9 mouse cellular contexts compared by ENCODE assay signal in genomic region chr5:5845805-5846496, GRCm38 (mm10).
DNase-seq lines count a peak whose midpoint lies in the region; ATAC-seq and TF ChIP-seq lines count a peak whose summit lies in the region.
"Had no signal": no experiment of that assay in that cellular context is flagged by ENCODE, and none has a peak within 500 bp of the region (broad histone marks: within the 10 kb centered on the region; RNA-seq: fewer than 3 reads in every experiment).

No protein-coding gene starts in this region.

- ATAC-seq in liver, postnatal 0 days, result no peak
- no peak for ATAC-seq in liver, embryonic 12.5 days
- ATAC-seq in forebrain, embryonic 16.5 days, result peak; percentile 82
- ATAC-seq in neural tube, embryonic 15.5 days (ENCODE audit: low FRiP score), result peak; percentile 76
- ATAC-seq in activated CD4-positive, CD25-positive, alpha-beta regulatory T cell, adult 4 months, result no peak

- no peaks in the 10 kb centered on the region for H3K4me1 ChIP-seq in liver, postnatal 0 days (ENCODE audit: insufficient read depth)
- no peaks in the 10 kb centered on the region for H3K4me1 ChIP-seq in liver, embryonic 12.5 days
- H3K4me1 ChIP-seq in forebrain, embryonic 16.5 days (replicated peaks; ENCODE audit: control insufficient read depth, insufficient read depth, low read length), result no peaks in the 10 kb centered on the region; the same call in 1 of the 2 replicates
- peaks cover 3% of the 10 kb centered on the region for H3K4me1 ChIP-seq in neural tube, embryonic 15.5 days
- H3K4me1 ChIP-seq: embryonic facial prominence, embryonic 13.5 days had no signal

- no peak for TF ChIP-seq EP300 in liver, postnatal 0 days (IDR thresholded peaks at IDR 0.05; ENCODE audit: low read depth)

- WGBS in liver, postnatal 0 days (ENCODE audit: insufficient replicate concordance), result 53% methylated on average over 9 of the region's 9 CpGs
- WGBS in liver, embryonic 12.5 days (ENCODE audit: insufficient replicate concordance), result 49% methylated on average over 9 of the region's 9 CpGs
- 51% methylated on average over 9 of the region's 9 CpGs for WGBS in forebrain, embryonic 16.5 days
- 43% methylated on average over 9 of the region's 9 CpGs for WGBS in neural tube, embryonic 15.5 days

- H3K36me3 ChIP-seq in liver, postnatal 0 days (replicated peaks; ENCODE audit: insufficient read depth, low read length), result no peaks in the 10 kb centered on the region
- H3K36me3 ChIP-seq in liver, embryonic 12.5 days, result no peaks in the 10 kb centered on the region
- H3K36me3 ChIP-seq in forebrain, embryonic 16.5 days (ENCODE audit: control insufficient read depth, insufficient read depth), result no peaks in the 10 kb centered on the region
- H3K36me3 ChIP-seq in neural tube, embryonic 15.5 days, result no peaks in the 10 kb centered on the region
- H3K36me3 ChIP-seq: embryonic facial prominence, embryonic 13.5 days had no signal

- TF ChIP-seq CTCF in liver, postnatal 0 days (IDR thresholded peaks at IDR 0.05; ENCODE audit: low read depth), result peak; percentile 42

- no peaks in the 10 kb centered on the region for H3K9me3 ChIP-seq in liver, postnatal 0 days (ENCODE audit: low read length)
- H3K9me3 ChIP-seq in liver, embryonic 12.5 days (replicated peaks), result no peaks in the 10 kb centered on the region
- H3K9me3 ChIP-seq in forebrain, embryonic 16.5 days (ENCODE audit: control insufficient read depth, low read length), result no peaks in the 10 kb centered on the region
- H3K9me3 ChIP-seq in neural tube, embryonic 15.5 days (replicated peaks), result no peaks in the 10 kb centered on the region
- H3K9me3 ChIP-seq: embryonic facial prominence, embryonic 13.5 days had no signal

- peak; percentile 29 for DNase-seq in cerebellum, adult 9-10 months
- no peak for DNase-seq in cerebellum, adult 18-20 months
- no peak for DNase-seq in liver, postnatal 0 days
- no peak for DNase-seq in heart, adult 9 months (ENCODE audit: low spot score in 2 of 2)

- no peak overlapping the region for H3K4me2 ChIP-seq in liver, postnatal 0 days (ENCODE audit: low read depth, low read length)
- H3K4me2 ChIP-seq in liver, embryonic 12.5 days, result no peak overlapping the region
- H3K4me2 ChIP-seq in forebrain, embryonic 16.5 days (ENCODE audit: low read length), result no peak overlapping the region
- H3K4me2 ChIP-seq in neural tube, embryonic 15.5 days, result no peak overlapping the region
- H3K4me2 ChIP-seq: embryonic facial prominence, embryonic 13.5 days had no signal

- H3K9ac ChIP-seq in liver, postnatal 0 days (replicated peaks), result no peak overlapping the region
- no peak overlapping the region for H3K9ac ChIP-seq in liver, embryonic 12.5 days
- H3K9ac ChIP-seq in forebrain, embryonic 16.5 days (replicated peaks; ENCODE audit: low read depth, low read length), result no peak overlapping the region
- no peak overlapping the region for H3K9ac ChIP-seq in neural tube, embryonic 15.5 days (replicated peaks)
- H3K9ac ChIP-seq: embryonic facial prominence, embryonic 13.5 days had no signal

- no peak overlapping the region for H3K27ac ChIP-seq in liver, postnatal 0 days (ENCODE audit: low read depth)
- H3K27ac ChIP-seq in liver, embryonic 12.5 days, result no peak overlapping the region
- H3K27ac ChIP-seq in forebrain, embryonic 16.5 days (ENCODE audit: low read length), result no peak overlapping the region
- H3K27ac ChIP-seq in neural tube, embryonic 15.5 days (replicated peaks), result no peak overlapping the region
- H3K27ac ChIP-seq: embryonic facial prominence, embryonic 13.5 days had no signal

- H3K4me3 ChIP-seq in liver, postnatal 0 days (ENCODE audit: low read depth, low read length), result no peak overlapping the region
- H3K4me3 ChIP-seq in liver, embryonic 12.5 days, result no peak overlapping the region
- no peak overlapping the region for H3K4me3 ChIP-seq in forebrain, embryonic 16.5 days (replicated peaks; ENCODE audit: low read length)
- H3K4me3 ChIP-seq in neural tube, embryonic 15.5 days (replicated peaks), result no peak overlapping the region
- H3K4me3 ChIP-seq: embryonic facial prominence, embryonic 13.5 days had no signal

- no peaks in the 10 kb centered on the region for H3K27me3 ChIP-seq in liver, postnatal 0 days (ENCODE audit: insufficient read depth, low read length)
- no peaks in the 10 kb centered on the region for H3K27me3 ChIP-seq in liver, embryonic 12.5 days (replicated peaks)
- no peaks in the 10 kb centered on the region for H3K27me3 ChIP-seq in forebrain, embryonic 16.5 days (replicated peaks; ENCODE audit: control insufficient read depth, insufficient read depth, low read length)
- H3K27me3 ChIP-seq in neural tube, embryonic 15.5 days (replicated peaks), result no peaks in the 10 kb centered on the region
- H3K27me3 ChIP-seq: embryonic facial prominence, embryonic 13.5 days had no signal

Comparison
In these comparisons a context has a peak if more than half of its experiments do, and no peak if none do; other contexts are left out.
1. ATAC-seq: peak in forebrain, embryonic 16.5 days (single experiment) and neural tube, embryonic 15.5 days (single experiment); none in liver, postnatal 0 days (single experiment), liver, embryonic 12.5 days (single experiment) and activated CD4-positive, CD25-positive, alpha-beta regulatory T cell, adult 4 months (single experiment).